Mouse (Mus musculus): ENCODE data around the gene Gpc2.

Gpc2 gene

DNA sequence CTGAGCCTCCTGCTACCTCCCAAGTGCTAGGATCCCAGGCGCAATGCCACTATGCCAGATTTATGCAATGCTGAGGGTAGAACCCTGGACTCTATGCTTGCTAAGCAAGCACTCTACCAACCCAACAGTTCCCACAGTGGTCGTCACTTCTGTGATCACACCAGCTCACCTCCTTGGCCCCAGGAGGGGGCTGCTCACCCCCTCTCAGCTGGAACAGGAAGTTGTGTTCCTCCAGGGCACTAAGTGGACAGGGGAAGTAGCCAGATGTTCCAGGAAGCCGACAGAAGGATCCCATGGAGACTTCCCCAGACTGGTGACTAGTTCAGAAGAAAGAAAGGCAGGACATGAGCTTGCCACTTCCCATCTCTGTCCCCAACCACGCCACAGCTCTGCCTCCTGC, 17.8 kb downstream of the Gpc2 start:
- no peak for DNase-seq (ENCODE audit: low read depth, low spot score)

DNA sequence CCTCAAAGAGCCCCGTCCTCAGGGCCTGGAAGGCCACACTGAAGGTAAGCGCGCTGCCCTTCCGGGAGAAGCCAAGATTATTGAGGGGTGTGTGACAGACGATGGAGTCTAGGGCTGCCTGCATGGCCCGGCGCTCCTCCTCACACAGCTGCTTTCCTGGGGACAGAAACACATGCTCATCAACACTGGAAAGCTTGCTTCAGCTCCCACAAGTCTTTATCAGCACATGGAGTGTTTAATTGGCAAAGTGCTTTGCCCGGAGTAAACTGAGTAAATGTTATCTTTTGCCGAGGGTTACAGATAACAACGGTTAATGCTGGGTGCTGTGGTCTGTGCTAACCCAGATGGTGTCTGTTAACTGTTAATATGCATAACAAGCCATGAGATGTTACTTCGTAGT, 19.0 kb downstream of the Gpc2 start:
- no peak for DNase-seq (ENCODE audit: low read depth, low spot score)

DNA sequence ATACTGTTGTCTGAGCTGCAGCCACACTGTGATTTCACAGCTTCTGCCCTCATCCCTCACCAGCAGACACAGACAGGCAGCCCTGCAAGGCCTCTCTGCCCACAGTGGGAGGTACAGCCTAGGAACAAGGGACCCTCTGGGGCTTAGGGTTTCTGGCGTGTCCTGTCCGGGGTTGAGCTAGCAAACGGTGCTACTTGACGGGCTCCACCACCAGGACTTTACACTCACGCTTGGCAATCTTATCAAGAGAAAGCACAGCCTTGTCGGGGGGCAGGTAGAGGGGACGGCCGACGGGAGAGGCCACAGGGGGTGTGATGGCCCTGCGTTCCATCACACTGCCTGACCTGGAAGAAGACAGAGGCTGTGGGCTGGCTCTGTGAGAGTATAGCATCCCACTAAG, 19.8 kb downstream of the Gpc2 start:
- no peak for DNase-seq (ENCODE audit: low read depth, low spot score)

DNA sequence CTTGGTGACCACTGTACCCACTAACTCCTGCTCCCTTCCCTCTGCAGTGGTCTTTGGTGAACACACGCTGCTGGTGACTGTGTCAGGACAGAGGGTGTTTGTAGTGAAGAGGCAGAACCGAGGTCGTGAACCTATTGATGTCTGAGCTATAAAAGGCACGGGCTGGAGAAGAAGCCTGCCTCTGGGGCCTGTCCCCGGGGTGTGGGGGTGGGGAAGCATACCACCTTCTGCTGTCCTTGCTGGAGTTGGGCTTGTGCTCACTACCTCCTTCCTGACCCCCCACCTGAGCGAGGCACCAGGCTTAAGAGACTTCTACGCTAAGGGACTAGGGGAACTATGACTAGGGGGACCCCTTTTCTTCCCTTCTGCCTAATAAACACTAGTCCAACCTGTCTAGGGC, 20.8 kb downstream of the Gpc2 start:
- DNase-seq (ENCODE audit: low read depth, low spot score) = no peak

DNA sequence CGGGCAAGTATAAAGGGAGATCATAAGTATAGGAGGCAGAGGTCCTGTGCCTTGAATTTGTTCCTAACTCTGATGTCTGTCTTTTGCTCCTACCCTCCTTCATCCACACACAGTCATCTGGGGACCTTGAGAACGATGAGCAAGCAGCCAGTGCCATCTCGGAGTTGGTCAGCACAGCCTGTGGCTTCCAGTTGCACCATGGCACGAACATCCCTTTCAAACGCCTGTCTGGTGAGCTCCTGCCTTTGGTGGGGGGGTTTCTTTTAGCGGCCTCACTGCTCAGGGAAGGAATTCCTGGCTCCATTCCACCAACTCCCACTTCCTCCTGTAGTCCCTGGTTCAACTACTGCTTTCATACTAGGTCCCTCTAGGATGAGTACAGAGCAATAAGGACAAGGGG, 21.3 kb downstream of the Gpc2 start:
- DNase-seq (ENCODE audit: low read depth, low spot score) = no peak

DNA sequence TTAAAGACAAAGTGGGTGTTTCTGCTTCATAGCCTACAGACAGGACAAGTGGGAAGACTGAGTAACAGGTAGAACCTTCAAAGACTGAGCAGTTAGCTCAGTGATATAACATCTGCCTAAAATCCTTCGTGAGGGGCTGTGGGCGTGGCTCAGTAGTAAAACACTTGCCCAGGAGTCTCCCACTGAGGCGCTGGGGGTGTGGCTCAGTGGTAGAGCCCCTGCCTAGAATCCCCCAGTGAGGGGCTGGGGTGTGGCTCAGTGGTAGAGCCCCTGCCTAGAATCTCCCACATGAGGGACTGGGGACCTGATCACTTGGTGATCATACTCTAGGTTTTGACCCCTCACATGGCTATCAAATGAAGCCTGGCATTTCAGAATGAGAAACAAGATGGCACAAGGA, 21.7 kb downstream of the Gpc2 start:
- no peak for DNase-seq (ENCODE audit: low read depth, low spot score)

DNA sequence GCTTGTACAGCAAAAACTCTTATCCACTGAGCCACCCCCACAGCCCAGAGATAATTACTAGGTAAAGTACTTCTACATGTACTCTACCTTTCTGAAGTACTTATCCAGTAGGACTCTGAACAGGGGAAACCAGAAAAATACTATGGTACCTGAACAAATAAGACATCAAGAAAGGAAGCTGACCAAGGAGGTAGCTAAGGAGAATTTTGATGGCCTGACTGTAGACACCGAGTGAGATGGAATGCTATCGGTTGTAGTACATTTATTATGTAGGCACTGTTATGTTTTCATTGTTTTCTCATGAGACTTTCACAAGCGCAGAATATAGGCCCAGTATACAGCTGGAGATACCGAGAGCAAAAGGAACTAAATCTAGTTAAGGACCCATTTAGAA, 22.2 kb downstream of the Gpc2 start:
- DNase-seq (ENCODE audit: low read depth, low spot score) = no peak

DNA sequence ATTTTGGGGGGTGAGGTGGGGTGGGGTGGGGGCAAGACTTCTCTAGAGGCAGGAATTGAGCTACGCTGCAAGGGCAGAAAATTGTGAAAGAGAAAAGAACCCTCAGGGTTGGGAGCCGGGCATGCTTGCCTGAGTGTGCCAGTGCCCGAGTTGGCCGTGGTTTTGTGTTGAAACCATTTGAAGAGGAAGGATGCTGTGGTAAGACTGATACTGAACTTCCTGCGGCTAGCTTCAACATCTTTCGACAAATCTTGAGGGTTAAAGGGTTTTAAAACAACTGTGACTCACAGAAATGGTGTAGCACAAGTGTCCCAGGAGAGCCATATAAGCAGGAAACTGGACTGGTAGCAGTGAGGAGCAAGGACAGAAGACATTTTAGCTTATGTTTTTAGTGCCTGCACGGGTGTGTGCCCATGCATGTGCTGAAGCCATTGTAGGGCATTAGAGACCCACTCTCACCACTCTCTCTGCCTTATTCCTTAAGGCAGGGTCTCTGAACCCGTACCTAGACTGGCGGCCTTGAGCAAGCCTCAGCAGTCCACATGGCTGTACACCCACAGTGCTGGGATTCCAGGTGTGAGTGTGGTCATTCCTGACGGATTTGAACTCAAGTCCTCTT, 22.7 kb downstream of the Gpc2 start:
- DNase-seq (ENCODE audit: low read depth, low spot score) = no peak

DNA sequence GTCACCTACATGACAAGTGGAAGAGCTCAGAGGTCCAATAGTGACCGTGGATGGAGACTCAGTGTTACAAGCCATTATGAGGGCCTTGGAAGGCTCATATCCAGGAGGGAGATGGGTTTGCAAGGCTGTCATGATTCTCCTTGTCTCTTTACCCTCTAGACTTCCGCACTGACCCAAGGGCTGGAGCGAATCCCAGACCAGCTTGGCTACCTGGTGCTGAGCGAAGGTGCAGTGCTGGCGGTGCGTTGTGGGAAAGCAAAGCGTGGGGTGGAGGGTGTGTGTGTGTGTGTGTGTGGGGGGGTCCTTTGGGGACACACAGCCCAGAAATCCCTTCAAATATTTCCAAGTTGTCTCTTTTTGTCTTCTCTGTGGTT, 23.7 kb downstream of the Gpc2 start:
- DNase-seq (ENCODE audit: low read depth, low spot score) = no peak

DNA sequence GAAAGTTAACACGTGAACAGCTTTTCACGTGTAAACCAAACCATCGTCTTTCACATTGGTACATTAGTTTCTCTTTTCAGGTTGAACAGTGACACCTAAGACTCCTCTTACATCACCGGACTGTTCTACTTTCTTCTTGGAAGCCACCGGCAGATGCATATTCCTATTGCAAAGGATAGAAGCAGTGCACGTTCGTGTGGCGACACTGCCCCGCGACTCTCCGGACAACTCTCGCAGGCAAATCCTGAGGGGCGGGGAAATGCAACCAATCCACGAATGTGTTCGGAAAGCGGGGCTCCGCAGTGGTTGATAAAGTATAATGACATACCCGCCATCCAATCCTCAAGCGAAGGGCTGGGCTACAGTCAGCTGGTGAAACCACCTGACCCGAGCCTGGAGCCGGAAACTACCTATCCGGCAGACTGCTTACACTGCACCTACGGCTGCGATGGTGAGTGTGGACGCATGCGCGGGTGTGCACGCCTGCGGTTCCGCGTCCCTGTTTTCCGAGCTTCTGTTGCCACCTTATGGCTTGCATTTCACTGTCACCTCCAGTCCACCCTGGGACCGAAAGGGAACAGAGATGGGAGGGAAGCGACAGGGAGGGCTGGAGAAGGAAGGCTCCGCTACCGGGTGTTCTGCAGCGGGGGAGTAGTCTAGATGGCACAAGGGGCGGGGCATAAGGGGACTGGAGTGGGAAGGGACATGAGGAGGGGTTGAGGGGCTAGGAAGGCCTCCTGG, 24.3 kb downstream of the Gpc2 start, which contains the start of gene Lamtor4:
Gene Lamtor4, plus strand, starts transcription at position 130 of the 741 bp plus-strand sequence.
- DNase-seq (ENCODE audit: low read depth, low spot score) = peak; percentile 94

DNA sequence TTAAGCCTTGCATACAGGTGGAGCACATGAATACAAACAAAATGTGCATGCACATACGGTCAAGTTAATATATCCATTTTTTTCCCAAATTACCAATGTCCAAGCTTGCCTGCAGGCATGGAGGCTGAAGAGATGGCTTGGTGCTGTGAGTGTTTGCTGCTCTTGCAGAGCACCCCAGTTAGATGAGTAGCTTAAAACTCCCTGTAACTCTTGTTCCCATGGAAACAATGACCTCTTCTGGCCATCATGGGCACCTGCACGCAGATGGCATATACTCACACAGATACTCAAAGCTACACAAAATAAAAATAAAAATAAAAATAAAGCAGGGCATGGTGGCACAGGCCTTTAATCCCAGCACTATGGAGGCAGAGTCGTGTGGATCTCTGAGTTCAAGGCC, 26.7 kb downstream of the Gpc2 start:
- no peak for DNase-seq (ENCODE audit: low read depth, low spot score)

DNA sequence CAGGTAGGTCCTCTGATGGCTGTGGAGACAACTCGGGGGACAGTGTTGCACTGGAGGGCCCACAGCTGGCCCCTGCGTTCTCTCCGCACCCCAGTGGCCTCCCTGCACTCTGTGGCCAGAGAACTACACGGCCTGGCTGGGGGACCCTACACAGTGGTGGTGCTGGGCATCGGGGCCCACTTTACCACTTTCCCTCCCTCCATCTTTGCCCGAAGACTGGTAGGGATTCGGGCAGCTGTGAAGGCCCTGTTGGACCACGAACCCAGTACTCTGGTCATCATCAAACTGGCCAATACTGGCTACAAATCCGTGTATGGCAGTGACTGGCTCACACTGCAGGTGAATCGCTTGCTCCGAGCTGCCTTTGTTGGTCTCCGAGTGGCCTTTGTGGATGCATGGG, 28.7 kb downstream of the Gpc2 start:
- DNase-seq (ENCODE audit: low read depth, low spot score) = no peak

DNA sequence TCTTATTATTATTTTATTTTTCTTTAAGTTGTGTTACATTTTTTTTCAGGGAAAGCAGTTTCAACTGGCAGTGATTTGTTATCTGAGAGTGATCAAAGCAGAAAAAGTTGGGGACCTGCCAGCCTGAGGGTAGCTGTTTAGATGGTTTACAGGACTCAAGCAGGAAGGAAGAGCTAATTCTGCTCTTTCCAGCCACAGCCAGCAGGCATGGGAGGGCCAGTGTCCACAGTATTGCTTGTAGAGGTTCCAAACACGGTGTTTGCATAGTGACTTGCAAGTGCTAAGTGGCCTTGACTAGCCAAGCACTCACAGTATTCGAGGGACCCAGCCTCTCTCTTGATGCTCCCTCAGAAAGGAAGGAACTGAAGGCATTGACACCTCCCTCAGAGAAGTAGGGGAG, 38.3 kb downstream of the Gpc2 start:
- DNase-seq (ENCODE audit: low read depth, low spot score) = no peak

DNA sequence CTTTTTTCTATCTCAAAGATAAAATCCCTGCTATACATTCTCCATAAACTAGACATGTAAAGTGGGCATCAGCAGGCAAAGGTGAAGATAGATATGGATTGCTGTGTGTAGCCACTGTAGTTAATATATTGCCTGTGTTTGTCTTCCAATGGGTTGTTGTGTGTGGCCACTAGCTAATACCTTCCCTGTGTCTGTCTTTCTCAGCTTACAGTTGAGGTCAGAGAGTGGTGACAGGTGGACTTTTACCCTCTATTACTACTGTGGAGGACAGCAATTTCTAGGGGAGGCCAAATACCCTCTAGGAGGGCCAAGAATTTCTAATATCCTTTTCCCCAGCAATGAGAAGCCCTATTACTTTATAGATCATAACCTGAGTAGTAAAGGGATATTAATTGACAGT, 45.6 kb downstream of the Gpc2 start:
- no peak for DNase-seq (ENCODE audit: low read depth, low spot score)

DNA sequence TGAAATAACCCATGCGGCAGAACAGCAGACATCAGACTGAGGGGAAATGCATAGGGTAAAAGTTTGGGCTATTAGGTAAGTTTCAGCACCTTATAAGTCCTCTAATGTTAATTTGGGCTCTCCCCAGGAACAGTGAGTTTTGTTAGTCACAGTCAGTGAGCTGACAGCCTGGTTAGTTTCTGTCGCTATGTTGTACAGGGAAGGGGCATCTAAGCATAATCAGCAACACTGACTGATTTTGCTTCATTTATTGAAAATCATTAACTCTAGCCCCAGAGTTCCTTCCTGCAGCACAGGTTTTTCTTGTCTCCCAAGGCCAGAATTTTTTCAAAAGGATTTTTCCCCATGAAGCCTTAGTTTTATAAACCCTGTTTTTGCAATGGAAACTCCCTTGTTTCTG, 46.0 kb downstream of the Gpc2 start:
- no peak for DNase-seq (ENCODE audit: low read depth, low spot score)

DNA sequence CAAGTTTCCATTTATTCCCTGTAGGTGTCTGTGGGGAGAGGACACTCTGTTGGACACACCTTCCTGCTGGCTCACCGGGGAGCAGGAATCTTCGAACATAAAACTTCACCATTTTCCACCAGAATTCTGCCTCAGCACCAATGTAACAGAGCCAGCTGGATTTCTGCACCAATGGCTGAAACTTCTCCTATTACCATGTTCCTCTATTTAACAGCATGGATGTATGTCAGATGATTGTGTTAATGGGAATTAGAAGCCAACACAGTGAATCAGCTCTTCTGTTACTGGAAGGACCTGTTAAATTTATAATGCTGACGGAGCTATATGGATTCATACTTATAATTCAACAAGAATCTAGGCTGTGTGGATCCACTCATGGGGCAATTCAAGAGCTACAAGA, 50.3 kb downstream of the Gpc2 start:
- no peak for DNase-seq (ENCODE audit: low read depth, low spot score)

DNA sequence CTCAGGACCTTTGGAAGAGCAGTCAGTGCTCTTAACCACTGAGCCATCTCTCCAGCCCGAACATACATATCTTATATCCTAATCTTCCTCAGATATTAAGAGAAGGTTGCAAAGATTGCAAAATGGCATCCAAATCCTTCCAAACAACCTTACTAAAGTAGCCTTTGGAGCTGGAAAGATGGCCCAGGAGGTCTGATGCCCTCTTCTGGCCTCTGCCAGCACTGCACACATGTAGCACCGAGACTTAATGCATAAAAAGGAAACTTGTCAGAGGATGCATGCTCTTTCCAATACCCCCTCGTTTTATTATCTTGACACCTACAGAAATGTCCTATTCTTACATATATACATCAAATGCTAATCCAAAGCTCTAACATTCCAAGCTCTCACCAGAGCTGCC, 51.8 kb downstream of the Gpc2 start:
- no peak for DNase-seq (ENCODE audit: low read depth, low spot score)

DNA sequence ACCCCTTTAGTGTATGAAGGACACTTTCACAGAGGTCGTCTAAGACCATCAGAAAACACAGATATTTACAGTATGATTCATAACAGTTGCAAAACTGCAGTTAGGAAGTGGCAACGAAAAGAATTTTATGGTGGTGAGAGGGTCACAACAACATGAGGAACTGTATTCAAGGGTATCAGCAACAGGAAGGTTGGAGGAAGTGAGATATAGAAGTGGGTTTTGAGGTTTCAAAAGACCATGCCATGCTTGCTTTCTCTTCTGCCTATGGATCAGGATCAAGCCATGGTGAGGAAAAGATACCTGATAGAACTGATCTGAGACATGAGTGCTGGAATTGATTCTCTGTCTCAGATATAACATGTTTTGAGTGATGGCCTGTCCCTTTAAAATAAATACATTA, 52.4 kb downstream of the Gpc2 start:
- DNase-seq (ENCODE audit: low read depth, low spot score) = no peak

DNA sequence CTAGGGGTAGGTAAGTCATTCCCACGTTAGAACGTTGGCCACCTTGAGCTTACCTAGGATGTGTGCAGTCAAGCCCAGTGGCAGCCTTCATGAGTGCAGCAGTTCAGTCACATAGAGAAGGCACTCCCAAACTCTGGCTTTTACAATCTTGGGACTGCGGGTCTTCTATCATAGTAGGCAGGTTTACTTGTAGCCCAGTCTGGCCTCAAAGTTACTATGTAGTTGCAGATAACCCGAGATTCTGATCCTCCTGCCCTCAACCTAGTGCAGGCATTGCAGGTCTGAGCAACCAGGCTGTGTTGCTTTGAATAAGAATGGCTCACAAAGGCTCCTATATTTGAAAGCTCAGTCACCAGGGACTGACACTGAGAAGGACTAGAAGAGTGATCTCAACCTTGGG, 53.3 kb downstream of the Gpc2 start:
- DNase-seq (ENCODE audit: low read depth, low spot score) = no peak

DNA sequence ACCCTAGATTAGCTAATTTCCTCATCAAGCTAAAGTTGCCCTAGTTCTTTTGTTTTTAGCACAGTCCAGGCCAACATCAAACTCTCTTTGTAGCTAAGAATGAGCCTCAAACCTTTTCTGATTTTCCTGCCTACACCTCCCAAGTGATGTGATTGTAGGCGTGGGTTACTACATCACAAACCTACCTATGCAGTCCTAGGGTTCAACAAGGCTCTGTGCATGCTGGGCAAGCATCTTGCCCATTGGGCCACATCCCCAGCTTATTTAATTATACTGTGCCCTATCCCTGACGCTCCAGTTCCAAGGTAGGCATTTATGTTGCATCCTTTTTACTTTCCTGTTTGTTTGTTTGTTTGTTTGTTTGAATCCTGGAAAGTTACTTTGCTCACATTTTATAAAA, 54.1 kb downstream of the Gpc2 start, which contains the start of gene Nxpe5:
Gene Nxpe5, plus strand, starts transcription at position 199 of the 400 bp plus-strand sequence.
- DNase-seq (ENCODE audit: low read depth, low spot score) = no peak
